In the genomic region with DNA sequence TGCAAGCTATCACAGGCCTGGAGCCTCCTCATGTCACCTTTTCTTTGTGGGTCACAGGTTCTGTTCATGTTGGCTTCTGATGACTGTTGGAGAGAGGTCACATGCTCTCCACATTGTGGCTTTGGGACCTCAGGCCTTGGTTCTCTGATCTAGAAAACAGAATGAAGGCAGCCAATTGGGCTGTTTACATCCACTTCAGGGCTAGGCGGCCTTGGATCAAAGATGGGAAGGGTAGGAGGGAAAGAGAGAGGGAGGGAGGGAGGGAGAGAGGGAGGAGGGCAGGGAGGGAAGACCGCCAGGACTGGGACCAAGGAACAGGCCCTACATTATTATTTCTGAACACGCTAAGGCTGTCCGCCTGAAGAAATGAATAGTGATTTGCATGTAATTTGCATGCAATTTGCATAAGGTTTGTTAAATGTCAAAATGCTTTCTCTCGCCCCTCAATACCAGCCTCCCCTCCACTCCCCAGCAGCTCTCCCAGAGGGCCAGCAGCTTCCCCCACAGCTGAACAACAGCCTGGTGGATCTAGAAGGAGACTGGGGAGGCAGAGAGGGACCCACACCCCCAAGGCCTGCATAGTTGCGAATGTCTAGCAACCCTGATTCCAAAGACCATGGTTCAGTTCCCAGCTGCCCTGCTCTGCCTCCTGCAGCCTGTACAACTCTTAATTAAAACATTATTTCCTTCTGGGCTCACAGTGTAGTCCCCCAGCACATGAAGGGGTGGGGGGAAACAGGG, we compare ENCODE assay signal across 12 mouse cellular contexts. TPM values are rescaled to one million over a fixed set of nuclear protein-coding genes. Genes with fewer than 3 reads are reported as not detected.
DNase-seq lines count a peak whose midpoint lies in the region; ATAC-seq and TF ChIP-seq lines count a peak whose summit lies in the region.
"Had no signal": no experiment of that assay in that cellular context is flagged by ENCODE, and none has a peak within 500 bp of the region (broad histone marks: within the 10 kb centered on the region; RNA-seq: fewer than 3 reads in every experiment).

No protein-coding gene starts in this region.

- no peak overlapping the region for H3K27ac ChIP-seq in embryonic facial prominence, embryonic 11.5 days (replicated peaks; ENCODE audit: low read depth, low read length)
- H3K27ac ChIP-seq in embryonic facial prominence, embryonic 10.5 days (replicated peaks), result no peak overlapping the region
- H3K27ac ChIP-seq in hindbrain, postnatal 0 days, result peak overlapping the region; percentile 80
- H3K27ac ChIP-seq in stomach, postnatal 0 days (replicated peaks), result peak overlapping the region; percentile 61
- no peak overlapping the region for H3K27ac ChIP-seq in thymus, adult 2 months (ENCODE audit: control insufficient read depth, insufficient read depth, low read length)

- 0 out of 2 replicates have a peak, but pooled peaks have one; percentile 7 for ATAC-seq in embryonic facial prominence, embryonic 11.5 days (replicated peaks; ENCODE audit: insufficient number of reproducible peaks, low FRiP score, low TSS enrichment, low read depth)
- ATAC-seq in hindbrain, postnatal 0 days, result peak; percentile 85
- ATAC-seq in stomach, postnatal 0 days (ENCODE audit: low FRiP score, low TSS enrichment), result no peak
- ATAC-seq: intestine, embryonic 16.5 days had no signal

- TF ChIP-seq EP300 in stomach, postnatal 0 days (optimal IDR thresholded peaks at IDR 0.05), result no peak

- TF ChIP-seq POLR2A in thymus, adult 2 months (IDR thresholded peaks at IDR 0.05; ENCODE audit: control insufficient read depth, extremely low read depth, insufficient read depth, low read length, poor library complexity), result no peak

- no peak for DNase-seq in embryonic facial prominence, embryonic 11.5 days (ENCODE audit: low spot score)
- no peak for DNase-seq in embryonic facial prominence, embryonic 10.5 days (ENCODE audit: low spot score)
- DNase-seq in testis, postnatal 10 days (ENCODE audit: low spot score), result peak; percentile 40
- no peak for DNase-seq in testis, postnatal 14 days (ENCODE audit: low spot score)
- DNase-seq in hindbrain, postnatal 0 days (ENCODE audit: low spot score), result peak; percentile 79
- DNase-seq in stomach, postnatal 0 days (ENCODE audit: low spot score), result no peak
- DNase-seq in lung, adult 18-20 months, result no peak
- DNase-seq in thymus, adult 2 months, result no peak

- no peak overlapping the region for H3K4me3 ChIP-seq in embryonic facial prominence, embryonic 11.5 days (ENCODE audit: low read depth, low read length)
- no peak overlapping the region for H3K4me3 ChIP-seq in embryonic facial prominence, embryonic 10.5 days
- no peak overlapping the region for H3K4me3 ChIP-seq in hindbrain, postnatal 0 days (ENCODE audit: low read length)
- peak overlapping the region; percentile 2; the same call in 1 of the 2 replicates for H3K4me3 ChIP-seq in stomach, postnatal 0 days (ENCODE audit: low read depth, low read length)
- no peak overlapping the region for H3K4me3 ChIP-seq in thymus, adult 2 months (ENCODE audit: control insufficient read depth, insufficient read depth, low read length)

- H3K9ac ChIP-seq in embryonic facial prominence, embryonic 11.5 days (replicated peaks; ENCODE audit: low read length), result no peak overlapping the region
- no peak overlapping the region for H3K9ac ChIP-seq in hindbrain, postnatal 0 days (replicated peaks; ENCODE audit: low read length)
- 0 out of 2 replicates have a peak overlapping the region, but pooled peaks have one; percentile 18 for H3K9ac ChIP-seq in stomach, postnatal 0 days (ENCODE audit: low read length)

- no peaks in the 10 kb centered on the region for H3K36me3 ChIP-seq in embryonic facial prominence, embryonic 11.5 days (replicated peaks; ENCODE audit: control insufficient read depth, insufficient read depth, low read depth, low read length)
- H3K36me3 ChIP-seq in embryonic facial prominence, embryonic 10.5 days (replicated peaks), result no peaks in the 10 kb centered on the region
- H3K36me3 ChIP-seq in hindbrain, postnatal 0 days (ENCODE audit: insufficient read depth, low read length), result no peaks in the 10 kb centered on the region
- no peaks in the 10 kb centered on the region for H3K36me3 ChIP-seq in stomach, postnatal 0 days (ENCODE audit: control insufficient read depth, insufficient read depth, low read length)
- no peaks in the 10 kb centered on the region for H3K36me3 ChIP-seq in thymus, adult 2 months (ENCODE audit: control insufficient read depth, insufficient read depth, low read length)

- TF ChIP-seq CTCF in hindbrain, postnatal 0 days (IDR thresholded peaks at IDR 0.05; ENCODE audit: low read depth), result no peak
- TF ChIP-seq CTCF in stomach, postnatal 0 days (IDR thresholded peaks at IDR 0.05; ENCODE audit: low read depth), result no peak
- TF ChIP-seq CTCF in thymus, adult 2 months (IDR thresholded peaks at IDR 0.05; ENCODE audit: borderline replicate concordance, control insufficient read depth, extremely low read depth, insufficient read depth, low read length, poor library complexity), result no peak

- 68% methylated on average over 6 of the region's 6 CpGs for WGBS in embryonic facial prominence, embryonic 11.5 days
- WGBS in embryonic facial prominence, embryonic 10.5 days, result 78% methylated on average over 6 of the region's 6 CpGs
- WGBS in hindbrain, postnatal 0 days, result 25% methylated on average over 6 of the region's 6 CpGs
- 76% methylated on average over 6 of the region's 6 CpGs for WGBS in stomach, postnatal 0 days
- 93% methylated on average over 6 of the region's 6 CpGs for WGBS in thymus, adult 2 months

- H3K9me3 ChIP-seq in embryonic facial prominence, embryonic 11.5 days (replicated peaks; ENCODE audit: control insufficient read depth, low read length), result no peaks in the 10 kb centered on the region
- no peaks in the 10 kb centered on the region for H3K9me3 ChIP-seq in embryonic facial prominence, embryonic 10.5 days
- H3K9me3 ChIP-seq in hindbrain, postnatal 0 days (ENCODE audit: low read length), result no peaks in the 10 kb centered on the region
- H3K9me3 ChIP-seq in stomach, postnatal 0 days (ENCODE audit: control insufficient read depth, low read length), result no peaks in the 10 kb centered on the region

- H3K27me3 ChIP-seq in embryonic facial prominence, embryonic 11.5 days (ENCODE audit: control insufficient read depth, insufficient read depth, low read length), result no peaks in the 10 kb centered on the region
- H3K27me3 ChIP-seq in embryonic facial prominence, embryonic 10.5 days (replicated peaks; ENCODE audit: low read depth, poor library complexity, severe bottlenecking), result no peaks in the 10 kb centered on the region
- no peaks in the 10 kb centered on the region for H3K27me3 ChIP-seq in hindbrain, postnatal 0 days (ENCODE audit: insufficient read depth, low read length)
- H3K27me3 ChIP-seq in stomach, postnatal 0 days (ENCODE audit: control insufficient read depth, insufficient read depth, low read length), result no peaks in the 10 kb centered on the region
- H3K27me3 ChIP-seq in thymus, adult 2 months (ENCODE audit: control insufficient read depth, insufficient read depth, low read length), result no peaks in the 10 kb centered on the region

- H3K4me2 ChIP-seq in embryonic facial prominence, embryonic 11.5 days (ENCODE audit: low read depth, low read length), result no peak overlapping the region
- no peak overlapping the region for H3K4me2 ChIP-seq in hindbrain, postnatal 0 days (ENCODE audit: low read depth, low read length)
- H3K4me2 ChIP-seq in stomach, postnatal 0 days (replicated peaks; ENCODE audit: low read depth), result peak overlapping the region; percentile 29

- H3K4me1 ChIP-seq in embryonic facial prominence, embryonic 11.5 days (ENCODE audit: control insufficient read depth, insufficient read depth, low read length), result no peaks in the 10 kb centered on the region
- H3K4me1 ChIP-seq in embryonic facial prominence, embryonic 10.5 days, result peaks cover 28% of the 10 kb centered on the region
- H3K4me1 ChIP-seq in hindbrain, postnatal 0 days (ENCODE audit: insufficient read depth, low read length), result peaks cover 18% of the 10 kb centered on the region
- H3K4me1 ChIP-seq in stomach, postnatal 0 days (replicated peaks; ENCODE audit: control insufficient read depth, insufficient read depth), result no peaks in the 10 kb centered on the region
- no peaks in the 10 kb centered on the region for H3K4me1 ChIP-seq in thymus, adult 2 months (replicated peaks; ENCODE audit: control insufficient read depth, insufficient read depth, low read length)

RNA-seq across cellular contexts. Expression of a gene that starts 2.2 kb away (rescaled TPM):
- 0.70 and 0.77 TPM in 2 replicates for polyA plus RNA-seq in embryonic facial prominence, embryonic 11.5 days (2014; fragmentation: Nextera tagmentation; extraction: Ambion mirVana)
- polyA plus RNA-seq in embryonic facial prominence, embryonic 10.5 days (2016; fragmentation: Nextera tagmentation; extraction: Ambion mirVana), result 0.96 and 1.2 TPM in 2 replicates
- 0.10 and 0.54 TPM in 2 replicates for total RNA-seq in hindbrain, postnatal 0 days (2014; rRNA removed)
- polyA plus RNA-seq in hindbrain, postnatal 0 days (2015; fragmentation: Nextera tagmentation; extraction: Ambion mirVana), result 0.37 and 0.55 TPM in 2 replicates
- polyA plus RNA-seq in stomach, postnatal 0 days (2015; fragmentation: Nextera tagmentation; extraction: Ambion mirVana), result 15.9 and 19.2 TPM in 2 replicates
- 10.6 and 13.1 TPM in 2 replicates for polyA plus RNA-seq in thymus, adult 2 months (2012; rRNA removed)

RNA-seq across cellular contexts. Expression of a gene that starts 32.4 kb away (rescaled TPM):
- 37.2 and 45.3 TPM in 2 replicates for polyA plus RNA-seq in embryonic facial prominence, embryonic 11.5 days (2014; fragmentation: Nextera tagmentation; extraction: Ambion mirVana)
- 92.4 and 98.6 TPM in 2 replicates for polyA plus RNA-seq in embryonic facial prominence, embryonic 10.5 days (2016; fragmentation: Nextera tagmentation; extraction: Ambion mirVana)
- 34.1 and 45.2 TPM in 2 replicates for total RNA-seq in hindbrain, postnatal 0 days (2014; rRNA removed)
- 48.4 and 52.5 TPM in 2 replicates for polyA plus RNA-seq in hindbrain, postnatal 0 days (2015; fragmentation: Nextera tagmentation; extraction: Ambion mirVana)
- 25.4 and 28.8 TPM in 2 replicates for polyA plus RNA-seq in stomach, postnatal 0 days (2015; fragmentation: Nextera tagmentation; extraction: Ambion mirVana)
- 196 and 199 TPM in 2 replicates for polyA plus RNA-seq in thymus, adult 2 months (2012; rRNA removed)

RNA-seq across cellular contexts. Expression of a gene that starts 32.6 kb away (rescaled TPM):
- polyA plus RNA-seq in embryonic facial prominence, embryonic 11.5 days (2014; fragmentation: Nextera tagmentation; extraction: Ambion mirVana), result 94.1 and 109 TPM in 2 replicates
- polyA plus RNA-seq in embryonic facial prominence, embryonic 10.5 days (2016; fragmentation: Nextera tagmentation; extraction: Ambion mirVana), result 158 and 162 TPM in 2 replicates
- total RNA-seq in hindbrain, postnatal 0 days (2014; rRNA removed), result 40.8 and 47.0 TPM in 2 replicates
- polyA plus RNA-seq in hindbrain, postnatal 0 days (2015; fragmentation: Nextera tagmentation; extraction: Ambion mirVana), result 71.7 and 85.0 TPM in 2 replicates
- 34.7 and 38.6 TPM in 2 replicates for polyA plus RNA-seq in stomach, postnatal 0 days (2015; fragmentation: Nextera tagmentation; extraction: Ambion mirVana)
- 196 and 222 TPM in 2 replicates for polyA plus RNA-seq in thymus, adult 2 months (2012; rRNA removed)

RNA-seq across cellular contexts. Expression of a gene that starts 39.8 kb away (rescaled TPM):
- polyA plus RNA-seq in embryonic facial prominence, embryonic 11.5 days (2014; fragmentation: Nextera tagmentation; extraction: Ambion mirVana), result not detected in 2 replicates
- polyA plus RNA-seq in embryonic facial prominence, embryonic 10.5 days (2016; fragmentation: Nextera tagmentation; extraction: Ambion mirVana), result not detected in 2 replicates
- total RNA-seq in hindbrain, postnatal 0 days (2014; rRNA removed), result not detected in 2 replicates
- polyA plus RNA-seq in hindbrain, postnatal 0 days (2015; fragmentation: Nextera tagmentation; extraction: Ambion mirVana), result not detected in 2 replicates
- not detected in 2 replicates for polyA plus RNA-seq in stomach, postnatal 0 days (2015; fragmentation: Nextera tagmentation; extraction: Ambion mirVana)
- polyA plus RNA-seq in thymus, adult 2 months (2012; rRNA removed), result 0.67 TPM in 1 of 2 replicates, not detected in the other
- total RNA-seq: granulocyte monocyte progenitor cell, adult 5-6 weeks; layer of hippocampus, postnatal 25 days had no signal
- polyA plus RNA-seq: intestine, embryonic 16.5 days; liver, embryonic 16.5 days had no signal

RNA-seq across cellular contexts. Expression of a gene that starts 57.6 kb away (rescaled TPM):
- 209 and 219 TPM in 2 replicates for polyA plus RNA-seq in embryonic facial prominence, embryonic 11.5 days (2014; fragmentation: Nextera tagmentation; extraction: Ambion mirVana)
- 190 and 205 TPM in 2 replicates for polyA plus RNA-seq in embryonic facial prominence, embryonic 10.5 days (2016; fragmentation: Nextera tagmentation; extraction: Ambion mirVana)
- 65.8 and 79.7 TPM in 2 replicates for total RNA-seq in hindbrain, postnatal 0 days (2014; rRNA removed)
- 222 and 247 TPM in 2 replicates for polyA plus RNA-seq in hindbrain, postnatal 0 days (2015; fragmentation: Nextera tagmentation; extraction: Ambion mirVana)
- polyA plus RNA-seq in stomach, postnatal 0 days (2015; fragmentation: Nextera tagmentation; extraction: Ambion mirVana), result 327 and 335 TPM in 2 replicates
- polyA plus RNA-seq in thymus, adult 2 months (2012; rRNA removed), result 117 and 145 TPM in 2 replicates

Comparison
In these comparisons a context has a peak if more than half of its experiments do, and no peak if none do; other contexts are left out.
1. DNase-seq: peak in testis, postnatal 10 days (single experiment) and hindbrain, postnatal 0 days (single experiment); none in embryonic facial prominence, embryonic 11.5 days (single experiment), embryonic facial prominence, embryonic 10.5 days (single experiment), testis, postnatal 14 days (single experiment), stomach, postnatal 0 days (single experiment), lung, adult 18-20 months (0 of 2) and thymus, adult 2 months (single experiment).
2. H3K27ac ChIP-seq: peak in hindbrain, postnatal 0 days (single experiment) and stomach, postnatal 0 days (single experiment); none in embryonic facial prominence, embryonic 11.5 days (single experiment), embryonic facial prominence, embryonic 10.5 days (single experiment) and thymus, adult 2 months (single experiment).